Mouse (Mus musculus) ES-Bruce4 (cell line): ENCODE data around the gene Myh6.

ENCODE experiments used
- CTCF ChIP-seq: IDR thresholded peaks from one replicate; pipeline ENCODE4 v1.8.1; 2011; ENCODE audit warnings: low read depth, low read length
- EP300 ChIP-seq: IDR thresholded peaks from 2 replicates; pipeline ENCODE4 v1.6.1; 2011; ENCODE audit warnings: low read depth, low read length; ENCODE audit not compliant: insufficient read depth
- POLR2A ChIP-seq: IDR thresholded peaks from one replicate; pipeline ENCODE4 v1.8.1; 2011; ENCODE audit warnings: low read length; ENCODE audit not compliant: insufficient read depth

GRCm38 (mm10) chr14:54995457-54996138 is 28.9 kb upstream of the Myh6 start:
- TF ChIP-seq CTCF, result no peak
- no peak for TF ChIP-seq EP300
- no peak for TF ChIP-seq POLR2A
